Mouse (Mus musculus) left cerebral cortex, adult 18-20 months (tissue): ENCODE measurements around the gene Mad1l1. TPM values are rescaled to one million over a fixed set of nuclear protein-coding genes. Genes with fewer than 3 reads are reported as not detected.

Experiments
- DNase-seq, 2 experiments: peaks; one replicate each; pipeline ENCODE4 v3.0.0; 2021 to 2022; ENCODE audit warnings: low spot score in 2 of 2, mixed read lengths in 1 of 2
- total RNA-seq, 2 experiments: library from RNA; stranded (reverse); gene quantifications; 2 replicates each; pipeline ENCODE4 v1.2.3; 2021

The Mad1l1 gene
- total RNA-seq, 2 experiments from 2014 or later, result 14.3 to 19.3 TPM

DNA sequence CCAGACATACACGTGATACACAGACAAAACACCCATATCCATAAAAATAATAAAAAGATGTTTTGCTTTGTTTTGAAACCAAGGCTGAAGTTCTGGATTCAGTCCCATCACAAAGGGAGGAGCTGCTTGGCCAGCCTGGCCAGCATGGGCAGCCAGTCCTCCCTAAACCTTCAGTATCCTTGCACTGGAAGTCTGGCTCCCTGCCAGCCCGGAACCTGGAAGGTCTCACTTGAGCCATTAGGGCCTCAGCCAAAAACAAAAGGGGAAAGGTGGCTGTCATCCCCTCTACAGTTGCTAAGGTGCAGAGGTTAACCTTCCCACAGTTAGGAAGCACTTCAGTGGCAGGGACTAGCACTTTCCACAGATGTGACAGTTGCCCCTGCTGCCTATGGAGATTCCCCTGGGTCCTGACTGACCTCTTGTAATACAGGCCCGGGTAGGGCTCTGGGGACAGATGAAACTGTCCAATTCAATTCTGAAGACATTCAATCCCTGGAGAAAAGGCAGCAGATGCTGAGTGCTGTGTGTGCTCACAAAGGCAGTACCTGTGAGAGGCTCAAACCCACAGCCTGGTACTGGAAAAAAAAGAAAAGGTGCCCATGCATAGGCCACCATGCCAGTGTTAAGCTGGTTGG is 100.2 kb downstream of the Mad1l1 start:
- no peak for DNase-seq

DNA sequence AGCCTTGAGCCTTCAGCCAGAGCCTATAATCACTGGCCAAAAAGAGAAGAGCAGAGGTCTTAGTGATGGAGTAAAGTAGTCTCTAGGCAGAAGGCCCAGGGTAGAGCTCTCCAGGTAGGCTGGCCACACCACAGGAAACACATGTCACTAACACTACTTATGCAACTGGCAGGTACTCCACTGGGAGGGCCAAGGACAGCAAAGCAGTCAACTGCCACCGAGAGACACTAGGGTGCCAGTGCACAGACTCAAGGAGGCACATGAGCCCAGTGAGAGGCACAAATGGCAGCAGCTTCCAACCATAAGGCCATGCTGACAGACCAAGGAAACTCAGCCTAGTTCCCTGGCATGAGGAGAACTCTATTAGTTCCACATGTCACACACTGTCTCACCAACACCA is 102.1 kb downstream of the Mad1l1 start:
- no peak for DNase-seq

DNA sequence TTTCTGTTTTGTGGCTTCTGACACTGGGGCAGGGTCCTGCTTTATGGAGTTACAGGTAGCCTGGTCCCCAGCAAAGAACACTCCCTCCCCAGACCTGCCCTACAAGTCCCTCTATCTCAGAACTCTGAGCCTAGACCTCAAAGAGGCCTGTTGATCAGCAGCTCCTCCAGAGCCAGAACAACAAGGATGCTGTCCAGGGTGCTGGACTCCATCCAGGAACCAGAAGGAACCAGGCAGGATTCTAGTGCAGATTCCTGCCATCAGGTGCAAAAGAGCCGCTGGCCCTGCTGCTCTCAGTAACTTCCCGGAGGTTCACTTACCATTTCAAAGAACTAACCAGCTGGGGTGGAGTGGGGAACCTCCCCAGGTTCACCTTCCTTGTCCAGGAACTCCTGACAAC is 103.5 kb downstream of the Mad1l1 start:
- DNase-seq, result no peak

DNA sequence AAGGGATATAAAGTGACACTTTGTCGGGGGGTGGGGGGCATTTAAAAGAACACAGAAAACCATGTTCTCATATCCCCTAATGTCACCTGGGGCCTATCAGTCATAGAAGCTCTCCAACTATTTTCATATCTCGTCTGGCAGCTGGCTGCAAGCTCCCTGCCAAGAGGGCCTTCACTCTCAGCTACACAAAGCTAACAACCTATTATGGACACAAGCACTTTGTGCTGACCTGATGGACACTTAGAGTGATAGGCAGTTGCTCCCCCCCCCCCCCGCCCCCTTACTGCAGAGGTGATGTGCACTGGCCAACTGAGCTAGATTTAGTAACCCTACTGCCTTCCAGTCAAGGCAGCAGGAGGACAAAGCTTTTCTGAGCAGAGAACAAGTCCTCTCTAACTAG is 104.3 kb downstream of the Mad1l1 start:
- no peak for DNase-seq

DNA sequence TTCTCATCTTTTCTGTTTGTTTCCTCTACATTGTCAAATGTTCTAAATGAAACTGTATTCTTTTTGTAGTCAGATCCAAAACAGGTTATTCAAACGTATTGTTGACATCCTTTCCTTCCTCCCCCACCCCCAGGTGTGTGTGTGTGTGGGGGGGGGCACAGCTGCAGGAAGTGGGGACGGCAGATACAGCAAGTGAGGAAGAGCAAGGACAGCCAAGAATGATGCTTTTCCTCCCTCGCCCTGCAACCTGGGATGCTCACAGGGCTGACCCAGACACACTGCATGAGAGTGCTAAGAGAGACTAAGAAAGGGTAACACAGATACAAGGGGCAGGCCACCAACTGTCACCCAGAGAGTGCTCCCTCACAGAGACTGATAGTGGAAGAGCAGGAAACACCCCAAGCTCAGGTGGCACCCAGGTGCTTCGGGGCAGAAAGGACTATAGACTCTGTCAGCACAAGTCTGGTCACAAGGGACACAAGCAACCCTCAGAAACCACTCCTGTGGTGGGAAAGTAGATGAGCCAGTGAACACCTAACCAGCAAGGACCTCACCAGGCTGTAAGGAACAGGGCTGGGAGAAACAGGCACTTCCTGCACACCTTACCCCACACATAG is 105.8 kb downstream of the Mad1l1 start:
- no peak for DNase-seq

DNA sequence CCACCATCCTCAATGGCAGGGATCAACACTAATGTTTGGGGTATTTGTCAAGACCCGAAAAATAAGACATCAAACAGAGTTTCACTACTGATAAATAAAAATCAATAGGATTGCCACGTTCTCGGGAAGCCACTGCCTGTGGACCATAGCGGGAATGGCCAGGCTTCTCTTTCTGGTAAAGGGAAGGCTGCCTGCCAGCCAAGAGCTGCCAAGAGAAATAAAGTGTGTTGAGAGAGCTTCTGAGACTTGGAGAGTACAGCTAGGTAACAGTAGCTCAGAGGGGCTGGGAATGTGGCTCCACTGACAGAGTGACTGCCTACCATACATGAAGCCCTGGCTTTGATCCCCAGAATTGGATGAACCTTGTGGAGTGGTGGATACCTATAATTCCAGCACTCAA is 108.4 kb downstream of the Mad1l1 start:
- no peak for DNase-seq

DNA sequence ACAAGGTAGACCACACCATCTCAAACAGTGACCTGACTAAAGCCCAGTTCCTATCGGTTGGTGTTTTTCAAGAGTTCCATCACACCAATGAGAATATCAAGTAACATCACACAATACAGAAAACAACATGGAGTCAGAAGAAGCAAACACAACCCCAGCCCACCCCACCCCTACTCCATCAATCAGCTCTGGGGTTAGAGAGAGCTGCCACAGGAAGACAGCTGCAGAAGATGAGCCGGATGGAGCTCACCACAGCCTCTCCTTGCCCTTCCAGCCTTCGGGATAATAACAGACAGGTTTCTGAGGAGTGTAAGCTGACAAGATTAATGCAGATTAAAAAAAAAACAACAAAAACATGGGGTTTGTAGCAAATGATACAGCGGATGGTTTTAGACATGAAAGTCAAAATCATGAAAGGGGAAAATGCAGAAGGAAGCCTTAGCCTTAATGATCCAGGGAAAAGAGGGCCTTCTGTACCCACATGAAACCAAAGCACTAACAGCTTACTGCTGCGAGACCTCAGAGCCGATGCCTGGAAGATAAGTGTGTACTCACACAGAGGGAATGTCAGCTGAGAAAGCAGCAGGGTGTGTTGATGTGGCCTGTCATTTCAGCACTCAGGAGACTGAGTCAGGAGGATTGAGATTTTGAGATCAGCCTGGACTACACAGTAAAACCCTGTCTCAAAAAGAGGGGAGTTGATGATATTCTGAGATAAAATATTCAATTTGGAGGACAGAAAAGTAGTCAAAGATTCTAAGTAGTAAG is 110.8 kb downstream of the Mad1l1 start:
- no peak for DNase-seq

DNA sequence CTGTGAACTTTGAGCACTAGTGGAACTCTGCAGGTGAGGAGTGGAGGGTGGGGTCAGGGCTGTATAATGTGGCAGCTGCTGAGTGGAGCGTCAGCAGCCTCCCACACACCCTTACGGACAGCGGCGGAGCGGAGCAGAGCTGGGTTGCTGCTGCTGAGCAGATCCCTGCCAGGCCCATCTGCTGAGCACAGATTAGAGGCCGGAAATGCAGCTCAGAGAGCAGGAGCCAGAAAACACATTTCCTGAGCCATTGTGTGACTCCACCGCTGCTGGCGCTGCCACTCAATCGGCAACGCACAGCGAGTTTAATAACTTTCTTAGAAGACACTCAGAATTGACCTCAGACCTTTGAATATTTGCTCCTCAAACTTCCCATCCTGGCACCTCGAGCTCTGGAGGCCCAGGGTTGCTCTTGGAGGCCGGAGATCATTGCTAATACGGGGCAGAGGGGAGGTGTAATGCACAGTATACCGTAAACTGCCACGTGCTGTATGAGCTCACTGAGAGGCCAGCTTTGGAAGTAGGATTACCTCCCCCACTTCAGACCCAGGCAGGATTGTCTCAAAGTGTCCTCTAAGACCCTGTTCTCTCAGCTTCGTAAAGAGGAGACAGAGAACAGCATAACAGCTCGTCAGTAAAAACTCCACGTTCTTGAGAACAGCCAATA is 112.5 kb downstream of the Mad1l1 start:
- DNase-seq, result peak in 1 of 2 experiments; percentile 33

DNA sequence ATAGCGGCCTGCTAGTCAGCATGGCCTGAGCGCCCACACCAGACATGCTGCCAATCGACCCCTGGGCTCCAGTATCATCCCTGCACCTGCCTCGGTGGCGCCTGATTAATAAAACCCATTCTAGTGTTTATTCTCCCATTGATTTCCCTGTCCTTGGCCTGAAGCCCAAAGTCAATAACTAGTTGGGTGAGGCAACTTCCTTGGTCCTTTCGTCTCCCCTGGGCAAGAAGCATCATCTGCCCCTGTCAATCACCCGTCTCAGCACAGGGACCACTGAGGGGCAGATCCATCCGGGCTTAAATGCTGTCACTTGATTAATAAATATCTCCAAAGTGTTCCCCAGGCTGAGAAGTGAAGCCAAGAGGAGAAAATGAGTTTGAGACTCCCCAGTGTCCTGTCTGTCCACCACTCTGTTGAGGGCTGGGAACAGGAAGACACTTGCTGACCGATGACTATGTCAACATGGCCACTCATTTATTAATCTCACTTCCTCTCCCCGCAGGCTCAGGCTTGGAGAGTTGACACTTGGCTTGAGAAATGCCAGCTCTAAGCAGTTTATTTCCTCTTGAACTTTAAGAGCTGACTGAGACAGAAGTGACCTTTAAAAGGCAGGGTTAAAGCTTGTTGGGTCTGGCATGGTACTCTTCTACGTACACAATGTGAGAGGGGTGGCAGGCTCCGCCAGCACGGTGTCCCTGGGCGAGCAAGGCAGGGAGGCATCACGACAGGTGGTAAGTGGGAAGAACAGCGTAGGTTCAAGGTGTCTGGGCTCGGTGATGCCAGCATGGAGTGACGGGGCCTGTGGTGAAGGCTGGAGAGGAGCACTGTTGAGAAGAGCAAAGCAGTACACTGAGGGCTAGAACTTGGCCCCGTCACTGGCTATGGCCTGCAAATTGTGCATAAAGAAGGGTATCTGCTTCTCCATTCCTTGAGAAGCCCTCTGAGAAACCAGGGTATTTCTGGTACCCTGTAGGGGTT is 114.3 kb downstream of the Mad1l1 start:
- no peak for DNase-seq

DNA sequence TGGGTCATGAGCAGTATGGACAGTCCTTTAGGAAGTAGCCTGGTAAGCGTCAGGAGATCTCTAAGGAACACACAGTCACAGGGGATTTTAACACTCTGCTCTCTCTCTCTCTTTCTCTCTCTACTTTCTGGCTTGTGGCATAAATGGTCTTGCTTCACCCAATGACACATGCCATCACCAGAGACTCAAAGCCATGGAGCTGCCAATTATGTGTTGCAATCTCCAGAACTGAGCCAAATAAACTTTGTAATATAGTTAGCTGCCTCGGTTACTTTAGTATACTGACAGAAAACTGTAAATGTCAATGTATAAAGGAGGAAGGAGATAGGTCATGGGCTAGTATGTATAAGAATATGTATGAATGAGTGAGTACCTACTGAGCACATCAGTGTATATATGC is 115.4 kb downstream of the Mad1l1 start:
- DNase-seq, result no peak

DNA sequence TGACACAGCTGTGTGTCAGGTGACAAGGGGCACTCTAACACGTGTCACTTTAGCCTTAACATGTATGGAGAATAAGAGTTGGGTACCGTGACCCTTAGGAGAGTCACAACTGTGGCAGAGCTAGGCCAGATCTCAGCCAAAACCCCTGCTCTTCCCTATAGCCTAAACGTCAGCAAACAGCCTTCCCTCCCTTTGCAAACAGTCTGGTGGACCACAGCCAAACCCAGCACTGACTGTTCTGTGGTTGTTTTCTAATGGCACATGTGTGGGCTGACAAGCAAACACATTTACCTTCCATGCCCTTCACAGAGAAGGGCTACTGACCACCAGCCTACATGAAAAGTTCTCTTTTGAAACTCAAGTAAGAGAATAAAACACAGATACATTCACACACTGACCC is 116.9 kb downstream of the Mad1l1 start:
- DNase-seq, result no peak

DNA sequence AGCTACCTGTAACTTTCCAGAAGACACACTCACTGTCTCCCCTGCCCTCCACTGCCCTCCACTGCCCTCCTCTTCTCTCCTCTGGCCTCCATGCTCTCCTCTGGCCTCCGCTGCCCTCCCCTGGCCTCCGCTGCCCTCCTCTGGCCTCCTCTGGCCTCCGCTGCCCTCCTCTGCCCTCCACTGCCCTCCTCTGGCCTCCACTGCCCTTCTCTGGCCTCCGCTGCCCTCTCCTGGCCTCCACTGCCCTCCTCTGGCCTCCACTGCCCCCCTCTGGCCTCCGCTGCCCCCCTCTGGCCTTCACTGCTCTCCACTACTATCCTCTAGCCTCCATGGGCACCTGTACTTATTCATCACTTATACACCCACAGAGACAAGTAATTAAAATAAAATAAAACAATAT is 117.3 kb downstream of the Mad1l1 start:
- DNase-seq, result no peak

DNA sequence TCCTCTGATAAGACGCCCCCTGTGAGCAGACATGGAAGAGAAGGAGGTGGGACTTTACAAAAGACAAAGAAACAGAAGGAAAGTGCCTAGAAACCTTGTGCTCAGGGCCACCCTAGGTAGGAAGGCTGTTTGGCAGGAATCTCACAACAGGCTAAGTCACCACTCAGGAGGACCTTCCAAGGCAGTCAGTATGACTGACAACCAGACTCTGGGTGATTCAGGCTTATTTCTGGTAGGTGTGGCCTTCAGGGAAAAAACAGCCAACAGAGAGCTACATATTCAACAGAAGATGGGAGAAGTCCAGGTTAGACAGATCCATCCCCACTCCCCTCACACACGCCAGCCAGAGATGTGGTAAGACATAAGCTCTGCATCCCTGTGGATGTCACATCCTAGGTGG is 118.9 kb downstream of the Mad1l1 start:
- no peak for DNase-seq

DNA sequence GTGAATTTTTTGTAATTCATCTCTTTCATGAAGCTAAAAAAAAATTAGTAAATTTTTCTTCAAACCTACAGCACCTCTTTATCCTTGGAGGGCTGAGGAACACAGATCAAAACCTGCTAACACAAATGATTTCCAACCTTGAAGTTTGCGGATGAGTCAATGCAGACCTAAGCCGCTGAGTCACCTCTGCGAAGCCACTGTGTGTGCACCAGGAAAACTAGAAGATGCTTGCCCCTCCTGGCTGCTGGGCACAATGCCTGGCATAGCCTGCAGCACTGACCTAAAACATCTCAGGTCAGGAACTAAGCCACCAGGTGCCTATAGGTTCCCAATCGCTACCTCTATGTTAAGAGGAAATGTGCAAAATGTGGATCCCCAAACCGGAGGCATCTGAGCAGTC is 119.8 kb downstream of the Mad1l1 start:
- no peak for DNase-seq

DNA sequence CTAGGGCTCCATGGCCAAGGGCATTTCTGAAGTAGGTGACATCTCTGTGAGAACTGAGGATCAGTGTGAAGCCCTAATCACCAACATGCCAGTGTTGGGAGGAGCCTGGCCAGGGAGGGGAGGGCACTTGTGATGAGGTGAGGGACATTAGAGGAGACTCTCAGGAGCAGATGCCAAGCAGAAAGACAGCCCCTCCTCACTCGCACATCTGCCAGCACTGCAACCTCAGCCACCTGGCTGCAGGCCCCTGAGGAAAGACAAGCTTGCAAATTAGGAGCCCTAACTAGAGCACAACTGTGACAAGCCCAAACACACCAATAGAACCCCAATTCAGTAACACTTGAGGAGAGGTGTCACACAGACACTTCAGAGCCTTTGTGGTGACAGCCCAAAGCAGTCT is 120.2 kb downstream of the Mad1l1 start:
- DNase-seq, result no peak

DNA sequence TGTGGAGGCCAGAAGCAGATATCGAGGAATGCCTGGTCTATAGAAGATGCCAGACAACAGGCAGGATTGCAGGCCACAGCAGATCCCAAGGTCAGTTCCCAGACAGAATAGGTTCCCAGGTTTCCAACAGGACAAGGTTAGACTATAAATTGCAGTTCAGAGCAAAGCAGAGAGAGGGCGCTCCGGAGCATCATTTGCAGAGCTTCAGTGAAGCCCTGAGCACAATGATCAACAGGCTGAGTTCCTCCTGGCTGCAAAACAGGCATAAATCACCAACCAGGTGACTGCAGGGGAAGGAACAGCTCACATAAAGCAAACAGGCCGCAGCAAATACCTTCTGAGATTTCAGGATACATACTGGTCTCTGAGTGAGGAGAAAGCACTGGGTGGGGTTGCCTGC is 123.6 kb downstream of the Mad1l1 start:
- DNase-seq, result peak; percentile 79 to 91

DNA sequence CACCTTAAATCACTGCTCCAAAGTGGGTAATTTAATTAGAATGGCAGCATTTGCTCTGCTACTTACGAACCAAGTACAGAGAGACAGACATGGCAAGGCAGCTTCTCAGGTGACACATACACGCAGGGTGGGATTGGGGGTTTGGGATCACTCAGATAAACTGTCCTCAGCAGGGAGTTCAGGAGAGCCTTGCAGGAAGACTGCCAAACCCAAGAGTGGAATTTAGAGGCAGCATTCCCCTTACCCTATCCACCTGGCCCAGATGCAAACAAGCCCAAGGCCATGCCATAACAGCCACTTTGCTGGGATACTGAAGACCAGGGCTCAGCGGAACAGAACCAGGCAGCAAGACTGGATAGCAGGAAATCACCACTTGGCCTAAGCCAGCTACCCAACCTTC is 124.9 kb downstream of the Mad1l1 start:
- DNase-seq, result no peak

DNA sequence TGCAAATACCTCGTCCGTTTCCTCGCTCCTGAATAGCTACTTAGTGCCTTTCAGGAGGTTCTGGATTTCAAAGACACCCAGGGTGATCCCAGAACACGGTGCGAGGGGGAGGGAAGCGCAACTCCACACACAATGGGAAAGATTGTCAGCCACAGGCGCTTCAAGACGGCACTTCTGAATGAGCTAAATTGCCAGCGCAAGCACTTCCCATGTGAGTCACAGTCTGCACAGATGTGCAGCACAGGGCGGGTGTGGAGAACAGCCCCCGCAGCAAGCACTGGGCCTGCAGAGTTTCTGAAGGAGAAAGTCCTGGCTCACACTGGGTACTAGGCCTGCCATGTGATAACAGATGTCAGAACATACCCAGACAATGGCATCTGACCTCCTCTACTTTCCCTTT is 127.2 kb downstream of the Mad1l1 start:
- DNase-seq, result peak; percentile 68 to 81

DNA sequence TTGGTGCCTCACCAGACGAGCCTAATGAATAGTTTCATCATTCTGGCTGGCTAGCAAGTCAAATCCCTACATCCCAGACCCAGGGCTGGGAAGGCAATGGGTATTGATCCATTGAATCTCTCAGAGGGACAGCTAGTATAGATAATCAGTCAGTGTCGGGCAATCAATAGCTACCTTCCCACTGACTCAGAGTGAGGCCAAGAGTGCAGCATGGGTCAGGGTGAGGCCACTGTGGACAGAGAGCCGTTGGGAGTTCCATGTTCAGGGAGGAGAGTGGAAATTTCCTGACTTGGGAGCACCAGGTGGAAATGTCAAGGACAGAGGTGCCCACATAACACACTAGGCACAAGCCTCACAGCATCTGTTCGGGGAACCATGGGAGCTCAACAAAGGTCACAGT is 129.8 kb downstream of the Mad1l1 start:
- no peak for DNase-seq

DNA sequence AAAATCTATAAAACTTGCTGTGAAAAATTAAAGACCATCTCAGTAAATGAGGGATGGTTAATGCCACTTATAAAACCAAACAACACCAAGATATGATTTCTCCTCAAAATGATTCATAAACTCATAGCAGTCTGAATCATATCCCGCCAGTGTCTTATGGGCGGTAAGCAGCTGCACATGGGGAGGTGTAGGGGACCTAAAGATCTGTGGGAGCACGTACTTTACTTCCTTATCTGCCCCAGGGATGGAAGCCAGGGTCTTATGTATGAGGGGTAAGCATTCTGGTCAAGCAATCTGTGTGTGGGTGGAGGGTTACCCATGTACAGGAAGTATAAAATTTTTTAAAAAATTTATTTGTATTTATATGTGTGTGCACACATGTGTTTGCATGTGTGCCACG is 135.0 kb downstream of the Mad1l1 start:
- no peak for DNase-seq

DNA sequence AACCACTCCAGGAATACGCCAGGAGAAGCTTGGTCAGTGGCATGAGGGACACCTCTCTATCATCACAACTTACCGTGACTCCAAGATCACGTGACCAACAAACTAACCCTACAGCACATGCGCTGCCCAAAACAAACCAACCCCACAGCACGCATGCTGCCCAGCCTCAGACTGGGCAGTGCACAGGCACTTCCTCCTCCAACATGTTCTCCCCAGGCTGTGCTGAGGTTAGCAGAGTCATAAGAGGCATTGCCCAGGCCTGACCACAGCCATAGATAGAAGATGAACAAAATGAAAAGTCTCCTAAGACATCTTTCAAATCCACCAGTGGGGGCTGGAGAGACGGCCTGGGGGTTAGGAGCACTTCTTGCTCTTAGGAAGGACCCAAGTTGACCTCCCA is 135.6 kb downstream of the Mad1l1 start:
- no peak for DNase-seq
